Mouse (Mus musculus): ENCODE data around the gene BC025920.

The BC025920 gene

GRCm38 (mm10) chr10:81605974-81606751, at the start of gene BC025920:
BC025920 (plus strand) TSS chr10:81606270.
- peak; percentile 96 to 99 for DNase-seq

GRCm38 (mm10) chr10:81556282-81556681, 49.8 kb upstream of the BC025920 start:
- DNase-seq: no peak

GRCm38 (mm10) chr10:81557491-81557890, 48.6 kb upstream of the BC025920 start:
- DNase-seq: no peak

- peak; percentile 78 to 84 for DNase-seq
Observed at GRCm38 (mm10) chr10:81559163-81559626, 46.9 kb upstream of the BC025920 start, which contains the start of gene Aes. Aes (plus strand) TSS chr10:81559488.

GRCm38 (mm10) chr10:81559627-81560539, 46.2 kb upstream of the BC025920 start:
- peak; percentile 67 to 69 for DNase-seq

GRCm38 (mm10) chr10:81560719-81561459, 45.2 kb upstream of the BC025920 start:
- peak; percentile 51 to 62 for DNase-seq

- DNase-seq: peak in 1 of 2 experiments; percentile 5
Observed at GRCm38 (mm10) chr10:81562411-81562810, 43.7 kb upstream of the BC025920 start.

GRCm38 (mm10) chr10:81563481-81563880, 42.6 kb upstream of the BC025920 start:
- peak; percentile 30 to 41 for DNase-seq

- peak; percentile 58 to 75 for DNase-seq
Observed at GRCm38 (mm10) chr10:81564216-81564615, 41.9 kb upstream of the BC025920 start.

- peak; percentile 48 to 71 for DNase-seq
Observed at GRCm38 (mm10) chr10:81564734-81565133, 41.3 kb upstream of the BC025920 start.

- DNase-seq: no peak
Observed at GRCm38 (mm10) chr10:81565257-81566228, 40.5 kb upstream of the BC025920 start.

- DNase-seq: peak; percentile 56 to 74
Observed at GRCm38 (mm10) chr10:81568381-81569191, 37.5 kb upstream of the BC025920 start.

- DNase-seq: no peak
Observed at GRCm38 (mm10) chr10:81569507-81570237, 36.4 kb upstream of the BC025920 start.

GRCm38 (mm10) chr10:81570238-81570800, 35.8 kb upstream of the BC025920 start:
- peak in 1 of 2 experiments; percentile 44 for DNase-seq

GRCm38 (mm10) chr10:81570831-81571500, 35.1 kb upstream of the BC025920 start:
- peak; percentile 96 to 97 for DNase-seq

GRCm38 (mm10) chr10:81571501-81571876, 34.6 kb upstream of the BC025920 start:
- DNase-seq: peak; percentile 98 to 99

- peak in 1 of 2 experiments; percentile 54 for DNase-seq
Observed at GRCm38 (mm10) chr10:81572133-81572671, 33.9 kb upstream of the BC025920 start.

- no peak for DNase-seq
Observed at GRCm38 (mm10) chr10:81572975-81573374, 33.1 kb upstream of the BC025920 start.

Data from kidney, adult 8-10 months (tissue).